Mouse (Mus musculus): ENCODE results near the gene Ermp1. TPM values are rescaled to one million over a fixed set of nuclear protein-coding genes. Genes with fewer than 3 reads are reported as not detected.

Gene Ermp1
- polyA plus RNA-seq, 1 experiment from 2014 or later = 17.7 TPM

DNA sequence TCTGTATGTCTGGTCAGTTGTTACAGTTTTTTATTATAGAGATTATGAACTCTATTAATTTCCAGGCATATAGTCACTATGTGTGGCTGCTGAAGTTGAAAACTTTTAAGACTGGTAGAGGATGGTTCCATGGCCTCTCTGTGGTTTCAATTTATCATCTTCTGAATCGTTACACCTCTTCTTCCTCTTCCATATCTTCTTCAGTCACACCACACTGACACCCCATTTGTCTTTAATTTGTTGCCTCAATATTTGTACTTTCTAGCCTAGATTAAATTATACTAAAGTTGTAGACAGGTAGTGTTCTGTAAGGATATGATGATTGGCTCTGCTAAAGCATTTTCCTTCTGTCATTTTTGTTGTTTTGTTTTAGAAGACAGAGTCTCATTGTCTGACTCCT is 81.7 kb downstream of the Ermp1 start:
- Histone ChIP-seq H3K9me3 (no peaks in the 10 kb centered on the region), H3K27me3 (replicated peaks; ENCODE audit: low read depth, poor library complexity, severe bottlenecking) (no peaks in the 10 kb centered on the region), H3K36me3 (replicated peaks) (peaks cover 81% of the 10 kb centered on the region), H3K4me3 (no peak overlapping the region), H3K4me1 (no peaks in the 10 kb centered on the region), H3K27ac (replicated peaks) (no peak overlapping the region)
- whole genome bisulfite sequencing = 90% methylated on average over 1 of the region's 1 CpGs
- DNase-seq (ENCODE audit: low spot score) = no peak

DNA sequence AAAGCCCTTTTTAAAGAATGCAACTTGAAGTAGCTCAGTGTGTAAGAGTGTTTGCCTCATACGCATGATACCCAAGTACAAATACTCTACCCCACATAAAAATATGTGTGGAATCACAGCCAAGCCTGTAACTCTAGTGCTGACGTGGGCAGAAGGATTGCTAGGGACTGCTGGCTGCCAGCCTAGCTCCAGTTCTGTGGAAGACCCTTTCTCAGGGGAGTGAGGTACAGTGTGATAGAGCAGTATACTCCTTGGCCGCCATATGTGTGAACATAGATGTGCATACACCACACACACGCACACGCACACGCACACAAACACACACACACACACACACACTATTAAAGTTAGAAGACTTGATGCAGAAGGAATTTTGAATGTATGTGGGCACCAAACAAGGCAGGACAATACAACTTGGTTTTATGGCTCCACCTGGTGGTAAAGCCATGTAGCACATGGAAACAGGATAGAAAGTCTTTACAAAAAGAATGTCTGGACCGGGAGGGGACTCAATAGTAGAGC is 84.9 kb downstream of the Ermp1 start:
- Histone ChIP-seq H3K27me3 (replicated peaks; ENCODE audit: low read depth, poor library complexity, severe bottlenecking) (no peaks in the 10 kb centered on the region), H3K4me3 (no peak overlapping the region), H3K9me3 (no peaks in the 10 kb centered on the region), H3K4me1 (no peaks in the 10 kb centered on the region), H3K27ac (replicated peaks) (no peak overlapping the region), H3K36me3 (replicated peaks) (peaks cover 51% of the 10 kb centered on the region)
- 67% methylated on average over 7 of the region's 7 CpGs for WGBS
- peak; percentile 52 for DNase-seq (ENCODE audit: low spot score)

DNA sequence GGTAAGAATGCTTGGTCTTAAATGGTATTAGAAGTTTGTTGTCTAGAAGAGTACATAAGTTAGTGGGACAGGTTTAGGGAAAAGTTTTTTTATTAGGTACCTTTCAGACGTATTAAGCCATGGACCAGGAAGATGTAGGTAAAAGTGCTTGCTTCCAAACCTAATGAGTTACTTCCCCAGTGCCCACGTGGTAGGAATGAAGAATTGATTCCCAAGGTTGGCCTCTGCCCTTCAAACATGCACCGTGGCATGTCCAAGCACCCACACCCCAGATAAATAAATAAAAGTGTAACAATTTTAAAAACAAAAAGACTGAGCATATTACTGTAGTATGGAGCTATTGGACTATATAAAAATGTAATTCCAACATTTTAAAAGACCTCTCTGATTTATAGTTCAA is 85.6 kb downstream of the Ermp1 start:
- H3K27ac ChIP-seq (replicated peaks) = no peak overlapping the region
- no peaks in the 10 kb centered on the region for H3K4me1 ChIP-seq
- H3K36me3 ChIP-seq (replicated peaks) = peaks cover 44% of the 10 kb centered on the region
- WGBS = 72% methylated on average over 3 of the region's 3 CpGs
- H3K4me3 ChIP-seq = no peak overlapping the region
- no peak for DNase-seq (ENCODE audit: low spot score)
- no peaks in the 10 kb centered on the region for H3K9me3 ChIP-seq
- H3K27me3 ChIP-seq (replicated peaks; ENCODE audit: low read depth, poor library complexity, severe bottlenecking) = no peaks in the 10 kb centered on the region

DNA sequence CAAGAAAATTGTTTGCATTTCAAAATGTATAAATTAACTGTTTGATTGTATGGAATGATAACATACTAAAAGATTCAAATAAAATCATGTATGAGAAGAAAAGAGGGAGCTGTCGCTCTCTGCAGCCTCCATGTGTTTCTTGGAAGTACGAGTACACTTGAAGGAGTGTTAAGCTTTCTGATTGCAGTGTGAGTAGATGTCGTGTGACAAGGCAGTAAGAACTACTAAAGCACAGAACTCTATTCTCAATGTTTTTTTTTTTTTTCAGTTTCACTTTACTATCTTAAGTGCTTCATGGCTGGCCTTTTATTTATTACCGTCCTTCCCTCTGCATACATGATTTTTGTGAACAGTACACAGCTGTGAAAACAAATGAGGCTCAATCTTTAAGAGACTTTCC is 86.0 kb downstream of the Ermp1 start:
- peaks cover 39% of the 10 kb centered on the region for H3K36me3 ChIP-seq (replicated peaks)
- H3K9me3 ChIP-seq = no peaks in the 10 kb centered on the region
- H3K27ac ChIP-seq (replicated peaks) = no peak overlapping the region
- H3K27me3 ChIP-seq (replicated peaks; ENCODE audit: low read depth, poor library complexity, severe bottlenecking) = no peaks in the 10 kb centered on the region
- 85% methylated on average over 4 of the region's 4 CpGs for WGBS
- DNase-seq (ENCODE audit: low spot score) = no peak
- no peak overlapping the region for H3K4me3 ChIP-seq
- no peaks in the 10 kb centered on the region for H3K4me1 ChIP-seq

Other genes with a start within 250 kb of the Ermp1 start
- gene Pdcd1lg2, start 237.5 kb downstream of the Ermp1 start, polyA plus RNA-seq (2016; fragmentation: Nextera tagmentation; extraction: Ambion mirVana) = not detected in 2 replicates
- gene Ric1, start 126.1 kb downstream of the Ermp1 start, polyA plus RNA-seq (2016; fragmentation: Nextera tagmentation; extraction: Ambion mirVana) = 17.1 and 20.0 TPM in 2 replicates
- gene Mlana, start 49.4 kb upstream of the Ermp1 start, polyA plus RNA-seq (2016; fragmentation: Nextera tagmentation; extraction: Ambion mirVana) = 0.21 and 0.50 TPM in 2 replicates
- 3.8 and 4.0 TPM in 2 replicates for gene 9930021J03Rik, start 157.6 kb upstream of the Ermp1 start, polyA plus RNA-seq (2016; fragmentation: Nextera tagmentation; extraction: Ambion mirVana)
- 21.7 and 23.7 TPM in 2 replicates for gene Ranbp6, start 164.6 kb upstream of the Ermp1 start, polyA plus RNA-seq (2016; fragmentation: Nextera tagmentation; extraction: Ambion mirVana)